Mouse (Mus musculus) embryo, embryonic 10 days (tissue): Measurements from ENCODE around the gene 1700030K09Rik.

Experiments
- DNase-seq: peaks from one replicate; pipeline ENCODE4 v3.0.0-alpha.2; 2015; ENCODE audit warnings: low spot score

Gene 1700030K09Rik

DNA sequence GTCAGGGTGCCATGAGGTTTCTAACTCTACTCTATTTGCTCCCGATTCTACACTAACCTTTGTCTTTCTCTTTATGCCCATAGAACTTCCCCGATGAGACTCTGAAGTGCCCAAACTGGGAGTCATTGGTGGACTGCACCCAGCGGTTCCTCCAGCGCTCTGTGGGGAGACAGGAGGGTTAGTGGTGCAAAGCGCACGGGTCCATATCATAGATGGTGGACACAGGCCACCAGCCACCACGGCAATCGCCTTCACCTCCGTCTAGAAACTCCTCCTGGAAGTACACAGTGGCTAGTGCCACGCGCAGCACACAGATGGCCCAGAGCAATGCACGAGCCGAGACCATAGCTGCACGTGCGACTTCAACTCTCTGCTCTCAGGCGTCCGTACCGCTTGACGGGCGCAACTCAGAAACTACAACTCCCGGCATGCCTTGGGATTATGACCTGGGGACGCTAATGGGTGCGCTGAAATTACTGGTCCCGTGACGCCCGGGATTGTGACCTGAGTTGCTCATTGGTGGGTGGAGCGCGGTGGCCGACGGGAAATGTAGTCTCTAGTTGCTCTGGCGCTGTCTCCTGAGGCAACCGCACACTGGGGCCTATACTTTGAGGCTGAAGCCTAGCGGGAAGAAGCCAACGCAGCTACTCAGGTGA is at the start of gene 1700030K09Rik, which contains the start of gene Calr3:
TSS of gene 1700030K09Rik (plus strand) at position 543 of the 656 bp plus-strand sequence.
TSS of gene Calr3 (minus strand) at position 533 of the 656 bp plus-strand sequence.
- DNase-seq: peak; percentile 100

DNA sequence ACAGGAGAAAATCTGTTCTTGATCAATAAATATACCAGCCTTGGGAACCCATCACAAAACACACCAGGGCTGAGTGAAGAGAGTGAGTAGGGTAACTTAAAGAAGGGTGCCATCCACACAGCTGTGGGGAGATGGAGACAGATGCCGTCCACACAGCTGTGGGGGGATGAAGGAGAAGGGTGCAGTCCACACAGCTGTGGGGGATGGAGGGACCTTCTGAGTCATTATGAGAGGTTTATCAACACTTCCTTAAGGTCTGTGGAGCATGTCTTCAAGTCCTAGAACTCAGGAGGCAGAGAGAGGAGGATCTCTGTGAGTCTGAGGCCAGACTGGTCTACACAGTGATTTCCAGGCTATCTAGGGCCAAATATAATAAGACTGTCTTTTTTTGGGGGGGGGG is 42.3 kb upstream of the 1700030K09Rik start:
- DNase-seq: no peak

DNA sequence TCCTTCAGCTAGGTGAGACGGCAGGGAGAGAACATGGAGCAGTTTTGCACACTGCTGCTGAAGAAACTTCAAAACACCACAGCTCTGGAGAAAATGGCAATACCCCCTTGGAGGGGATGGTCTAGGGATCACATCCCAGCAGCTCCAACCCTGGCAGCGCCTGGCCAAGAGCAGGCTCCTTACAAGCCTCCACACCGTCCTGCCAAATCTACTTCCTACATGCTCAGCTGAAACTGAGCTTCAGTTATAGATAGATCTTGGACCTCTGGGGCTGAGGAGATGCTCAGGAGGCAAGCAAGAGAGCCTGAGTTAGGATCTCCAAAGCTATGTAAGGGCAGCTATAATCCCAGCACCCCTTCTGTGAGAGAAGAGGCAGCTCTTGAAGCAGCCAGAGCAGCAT is 40.7 kb upstream of the 1700030K09Rik start:
- no peak for DNase-seq

DNA sequence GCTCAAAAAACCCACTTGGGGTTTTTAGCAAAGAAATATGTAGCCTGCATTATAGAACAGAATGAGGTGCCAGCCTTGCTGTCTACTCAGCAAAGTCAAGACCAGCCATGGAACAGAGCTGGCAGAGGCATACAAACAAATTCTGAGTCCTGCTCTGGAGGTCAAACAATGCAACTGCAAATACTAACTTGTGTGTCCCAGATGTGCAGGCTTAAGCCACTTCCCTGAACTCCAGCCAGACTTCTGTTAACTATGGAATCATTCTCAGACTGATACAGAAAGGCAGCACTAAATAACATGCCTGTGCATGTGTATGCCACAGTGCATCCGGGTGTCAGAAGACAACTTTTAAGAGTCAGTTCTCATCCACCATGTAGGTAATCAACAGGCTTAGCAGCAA is 35.8 kb upstream of the 1700030K09Rik start:
- no peak for DNase-seq

DNA sequence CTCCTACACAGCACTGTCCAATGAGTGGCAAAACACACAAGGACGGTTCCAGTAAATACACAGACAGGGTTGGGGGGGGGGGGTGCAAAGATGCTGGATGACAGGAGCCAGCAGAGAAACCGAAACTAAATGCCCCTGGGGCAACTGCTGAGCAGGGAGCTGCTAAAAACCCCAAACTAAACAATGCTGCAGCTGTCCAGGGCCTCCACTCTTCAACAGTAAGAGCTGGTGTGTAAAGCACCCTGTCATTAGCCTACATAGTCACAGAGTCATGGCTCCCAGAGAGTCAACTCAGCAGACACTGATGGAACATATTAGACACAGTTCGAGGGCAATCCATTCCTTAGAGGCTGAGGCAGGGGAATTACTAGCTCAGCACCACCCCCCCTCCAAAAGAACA is 34.2 kb upstream of the 1700030K09Rik start:
- peak; percentile 23 for DNase-seq

GRCm38 (mm10) chr8:72413839-72414238 is 29.8 kb upstream of the 1700030K09Rik start:
- peak; percentile 13 for DNase-seq

- DNase-seq: no peak
Observed at GRCm38 (mm10) chr8:72415252-72415651, 28.4 kb upstream of the 1700030K09Rik start.

- no peak for DNase-seq
Observed at GRCm38 (mm10) chr8:72418073-72418472, 25.6 kb upstream of the 1700030K09Rik start.

GRCm38 (mm10) chr8:72420571-72421361 is 22.9 kb upstream of the 1700030K09Rik start:
- peak; percentile 67 for DNase-seq

DNA sequence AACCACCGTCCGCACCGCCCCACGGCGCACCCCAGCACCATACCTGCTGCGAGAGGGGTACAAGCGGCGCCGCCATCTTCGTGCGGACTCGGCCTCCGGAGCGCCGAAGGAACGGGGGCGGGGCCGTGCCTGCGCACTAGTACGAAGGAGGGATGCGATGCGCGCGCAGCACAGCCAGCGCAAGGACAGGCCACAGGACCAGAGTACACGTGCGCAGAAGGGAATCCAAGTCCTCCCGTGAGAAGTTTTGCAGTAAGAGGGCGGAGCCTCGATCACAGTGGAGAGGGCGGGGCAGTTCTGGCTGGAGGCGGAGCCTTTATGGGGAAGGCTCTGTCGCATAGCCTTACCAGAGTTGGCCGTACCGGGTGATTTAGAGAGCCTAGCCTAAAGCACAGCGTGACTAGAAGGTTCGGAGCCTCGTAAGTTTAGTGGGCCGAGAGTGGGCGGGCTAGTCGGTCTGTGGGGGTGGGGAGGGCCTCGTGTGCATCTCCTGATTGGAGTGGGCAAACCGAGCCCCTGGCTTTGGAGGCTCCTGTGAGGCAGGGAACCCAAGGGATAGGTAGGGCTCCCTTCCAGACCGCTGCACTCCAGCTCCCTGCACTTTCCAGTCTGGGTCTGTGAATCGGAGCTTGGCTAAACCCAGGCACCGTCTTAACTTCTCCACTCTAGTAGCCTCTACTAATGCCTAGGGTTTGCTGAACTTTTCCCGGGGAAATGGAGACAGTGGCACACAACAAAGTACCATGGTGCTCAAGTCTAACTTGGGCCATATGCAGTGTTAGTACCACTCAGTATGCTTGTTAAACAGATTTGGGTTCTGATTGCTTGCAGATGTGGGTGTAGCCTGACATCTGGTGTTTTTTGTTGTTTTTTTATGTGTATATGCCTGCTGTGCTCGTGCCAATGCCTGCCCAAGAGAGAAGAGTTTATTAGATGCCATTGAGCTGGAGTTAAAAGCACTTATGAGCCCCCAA is 22.0 kb upstream of the 1700030K09Rik start, which contains the start of gene Eps15l1:
TSS of gene Eps15l1 (minus strand) at position 99 of the 974 bp plus-strand sequence.
- DNase-seq: peak; percentile 100

GRCm38 (mm10) chr8:72422926-72423325 is 20.8 kb upstream of the 1700030K09Rik start:
- peak; percentile 24 for DNase-seq

DNA sequence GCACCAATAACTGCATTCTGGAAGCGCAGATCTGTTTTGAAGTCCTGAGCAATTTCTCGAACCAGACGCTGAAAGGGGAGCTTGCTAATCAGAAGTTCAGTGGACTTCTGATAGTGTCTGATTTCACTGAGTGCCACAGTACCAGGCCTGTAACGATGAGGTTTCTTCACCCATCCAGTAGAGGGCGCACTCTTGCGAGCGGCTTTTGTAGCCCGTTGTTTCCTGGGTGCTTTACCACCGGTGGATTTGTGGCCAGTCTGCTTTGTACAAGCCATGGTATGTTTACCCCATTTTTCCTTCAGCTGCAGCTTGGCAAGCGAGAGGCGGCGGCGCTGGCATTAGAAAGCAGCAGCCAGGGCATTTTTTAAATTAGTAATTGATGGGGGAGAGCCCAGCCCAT is 14.0 kb upstream of the 1700030K09Rik start:
- DNase-seq: no peak

DNA sequence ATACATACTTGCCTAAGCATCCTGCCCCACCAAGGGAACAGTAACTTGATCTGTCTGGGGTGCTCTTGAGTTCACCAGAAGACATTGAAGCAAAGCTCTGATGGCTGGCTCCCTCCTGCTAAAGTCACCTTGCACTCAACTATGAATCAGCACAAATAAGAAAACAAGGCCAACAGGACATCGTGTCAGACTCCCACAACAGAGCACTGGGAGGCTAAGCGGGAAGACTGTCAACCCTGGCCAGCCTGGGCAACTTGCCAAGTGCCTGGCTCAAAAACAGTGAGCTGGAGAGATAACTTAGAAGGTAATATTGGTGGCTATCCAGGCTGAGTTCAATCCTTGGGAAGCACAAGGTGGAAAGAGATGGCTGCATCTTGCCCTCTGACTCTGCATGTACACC is 8.7 kb upstream of the 1700030K09Rik start:
- DNase-seq: no peak

- DNase-seq: no peak
Observed at GRCm38 (mm10) chr8:72438248-72439015, 5.2 kb upstream of the 1700030K09Rik start.

GRCm38 (mm10) chr8:72443994-72444350 is 292 bp downstream of the 1700030K09Rik start:
- DNase-seq: no peak

- no peak for DNase-seq
Observed at GRCm38 (mm10) chr8:72445071-72445470, 1.4 kb downstream of the 1700030K09Rik start.

- DNase-seq: no peak
Observed at GRCm38 (mm10) chr8:72451516-72451915, 7.8 kb downstream of the 1700030K09Rik start.

GRCm38 (mm10) chr8:72453904-72454303 is 10.2 kb downstream of the 1700030K09Rik start:
- no peak for DNase-seq

- DNase-seq: no peak
Observed at GRCm38 (mm10) chr8:72455317-72455716, 11.6 kb downstream of the 1700030K09Rik start.

- DNase-seq: no peak
Observed at GRCm38 (mm10) chr8:72457806-72458205, 14.1 kb downstream of the 1700030K09Rik start.

DNA sequence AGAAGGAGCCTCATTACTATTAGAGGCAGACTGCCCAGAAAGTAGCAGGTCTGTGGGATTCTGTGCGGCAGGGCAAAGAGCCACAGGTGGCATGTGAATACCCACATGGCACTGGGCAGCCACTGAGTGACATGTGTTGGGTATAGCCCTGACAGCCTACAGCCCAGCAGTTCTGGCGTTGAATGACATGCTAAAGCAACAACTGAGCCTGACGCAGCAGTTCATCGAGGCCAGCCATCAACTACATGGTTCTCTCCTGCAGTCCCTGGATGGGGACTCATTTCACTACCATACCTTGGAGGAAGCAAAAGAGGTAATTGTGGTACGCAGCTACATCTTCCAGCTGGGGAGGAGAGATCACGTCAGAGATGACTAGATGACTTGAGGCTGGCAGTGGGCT is 14.8 kb downstream of the 1700030K09Rik start:
- no peak for DNase-seq
